Mouse (Mus musculus): ENCODE measurements around the gene Cstf1. TPM values are rescaled to one million over a fixed set of nuclear protein-coding genes. Genes with fewer than 3 reads are reported as not detected.

Gene Cstf1
- total and polyA plus RNA-seq, 2 experiments from 2014 or later: 25.6 to 40.1 TPM

DNA sequence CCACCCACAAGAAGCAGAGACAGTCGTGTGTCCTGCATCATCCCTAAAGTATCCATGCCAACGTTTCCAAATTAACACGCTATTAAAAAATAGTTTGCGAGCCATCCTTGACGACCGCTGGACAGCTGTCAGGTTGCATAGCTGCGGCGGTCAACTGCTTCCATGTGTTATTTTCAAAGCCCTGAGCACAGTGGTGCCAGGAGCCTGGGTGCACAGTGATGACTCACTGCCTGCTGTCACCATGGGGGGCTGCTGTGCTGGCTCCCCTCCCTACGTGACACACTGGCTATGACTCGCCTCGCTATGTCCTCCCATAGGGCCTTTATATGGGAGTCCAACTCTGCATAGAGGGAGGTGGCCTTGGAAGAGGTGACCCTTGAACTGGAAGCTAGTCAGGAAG is 40.6 kb downstream of the Cstf1 start:
- Histone ChIP-seq H3K27me3 (ENCODE audit: insufficient read depth, low read length) (no peaks in the 10 kb centered on the region), H3K4me2 (ENCODE audit: low read depth, low read length) (no peak overlapping the region), H3K4me3 (ENCODE audit: low read length) (no peak overlapping the region), H3K9me3 (ENCODE audit: low read length) (no peaks in the 10 kb centered on the region), H3K27ac (no peak overlapping the region), H3K9ac (replicated peaks; ENCODE audit: low read length) (no peak overlapping the region), H3K36me3 (ENCODE audit: insufficient read depth, low read length) (no peaks in the 10 kb centered on the region), H3K4me1 (ENCODE audit: insufficient read depth, low read length) (no peaks in the 10 kb centered on the region)
- no peak for TF ChIP-seq CTCF (IDR thresholded peaks at IDR 0.05; ENCODE audit: low read depth)
- DNase-seq (ENCODE audit: low spot score) (no peak), ATAC-seq (0 out of 2 replicates have a peak, but pooled peaks have one; percentile 15)
- 65% methylated on average over 11 of the region's 11 CpGs for WGBS

DNA sequence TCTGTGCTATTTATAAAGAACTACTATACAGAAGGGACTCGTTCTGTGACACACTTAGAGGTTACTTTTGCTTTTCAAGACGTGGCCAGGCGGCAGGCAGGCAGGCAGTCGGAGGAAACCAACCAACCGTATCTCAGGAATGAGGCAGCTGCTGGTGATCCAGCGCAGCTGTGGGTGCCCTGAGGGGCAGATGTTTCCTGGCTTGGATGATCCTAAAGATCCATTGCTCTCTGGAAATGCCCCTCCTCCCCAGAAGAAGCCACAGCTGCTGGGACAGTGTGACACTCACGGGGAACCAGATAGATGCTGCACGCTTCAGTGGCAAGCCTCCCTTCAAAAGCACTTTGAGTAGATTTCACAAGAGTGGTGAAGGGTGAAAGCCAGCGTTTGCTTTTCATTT is 42.0 kb downstream of the Cstf1 start:
- ATAC-seq: peak; percentile 68

DNA sequence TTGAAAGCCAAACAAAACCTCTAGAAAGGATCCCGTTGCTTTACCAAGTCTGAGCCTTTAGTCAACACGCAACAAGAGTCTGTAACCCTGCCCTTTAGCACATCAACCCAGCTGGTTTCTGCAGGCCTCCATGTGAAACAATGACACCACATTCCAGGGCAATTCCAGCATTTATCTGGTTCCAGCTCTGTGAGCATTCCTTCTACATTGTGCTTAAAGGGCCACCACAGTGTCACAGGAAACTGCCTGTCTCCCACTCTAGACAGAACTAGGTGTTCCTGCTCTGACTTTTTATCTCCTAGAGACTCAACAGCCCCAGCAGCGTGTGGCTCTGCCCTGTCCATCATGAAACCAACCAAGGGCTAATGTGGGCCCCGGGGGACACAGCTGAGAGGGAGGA is 42.8 kb downstream of the Cstf1 start:
- TF ChIP-seq CTCF (IDR thresholded peaks at IDR 0.05; ENCODE audit: low read depth): no peak
- no peak overlapping the region for H3K4me3 ChIP-seq (ENCODE audit: low read length)
- WGBS: 24% methylated on average over 4 of the region's 4 CpGs
- DNase-seq (ENCODE audit: low spot score) (no peak), ATAC-seq (no peak)
- H3K36me3 ChIP-seq (ENCODE audit: insufficient read depth, low read length): no peaks in the 10 kb centered on the region
- no peak overlapping the region for H3K27ac ChIP-seq
- H3K9ac ChIP-seq (replicated peaks; ENCODE audit: low read length): no peak overlapping the region
- no peaks in the 10 kb centered on the region for H3K27me3 ChIP-seq (ENCODE audit: insufficient read depth, low read length)
- no peak overlapping the region for H3K4me2 ChIP-seq (ENCODE audit: low read depth, low read length)
- no peaks in the 10 kb centered on the region for H3K9me3 ChIP-seq (ENCODE audit: low read length)
- H3K4me1 ChIP-seq (ENCODE audit: insufficient read depth, low read length): no peaks in the 10 kb centered on the region

More for the DNA sequence above, 42.0 kb downstream of the Cstf1 start:
- peak; percentile 50 for DNase-seq (ENCODE audit: low spot score)
- TF ChIP-seq CTCF (IDR thresholded peaks at IDR 0.05; ENCODE audit: low read depth): no peak
- Histone ChIP-seq H3K27ac (no peak overlapping the region), H3K9ac (replicated peaks; ENCODE audit: low read length) (no peak overlapping the region), H3K4me3 (ENCODE audit: low read length) (no peak overlapping the region), H3K4me2 (ENCODE audit: low read depth, low read length) (0 out of 2 replicates have a peak overlapping the region, but pooled peaks have one; percentile 16), H3K4me1 (ENCODE audit: insufficient read depth, low read length) (no peaks in the 10 kb centered on the region), H3K27me3 (ENCODE audit: insufficient read depth, low read length) (no peaks in the 10 kb centered on the region), H3K9me3 (ENCODE audit: low read length) (no peaks in the 10 kb centered on the region), H3K36me3 (ENCODE audit: insufficient read depth, low read length) (no peaks in the 10 kb centered on the region)
- 11% methylated on average over 9 of the region's 9 CpGs for WGBS

DNA sequence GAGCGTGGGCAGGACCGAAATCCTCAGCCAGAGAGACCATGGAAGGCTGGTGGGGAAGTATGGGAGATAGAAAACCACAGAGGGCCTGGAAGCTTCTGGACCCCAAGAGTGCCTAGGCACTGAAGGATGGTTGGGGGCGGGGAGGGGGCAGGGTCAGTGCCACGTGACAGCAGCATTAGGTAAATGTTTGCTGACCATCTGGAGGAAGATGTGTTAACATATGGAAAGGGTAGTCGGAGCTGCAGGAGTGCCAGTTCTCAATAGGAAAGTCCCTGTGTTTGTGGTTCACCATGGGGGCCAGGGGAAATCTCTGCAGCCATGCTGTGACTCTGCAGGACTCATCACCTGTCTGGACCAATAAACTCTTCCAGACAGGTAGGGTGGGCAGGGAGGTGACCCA is 43.4 kb downstream of the Cstf1 start:
- Histone ChIP-seq H3K27ac (no peak overlapping the region), H3K27me3 (ENCODE audit: insufficient read depth, low read length) (no peaks in the 10 kb centered on the region), H3K36me3 (ENCODE audit: insufficient read depth, low read length) (no peaks in the 10 kb centered on the region), H3K4me2 (ENCODE audit: low read depth, low read length) (no peak overlapping the region), H3K9ac (replicated peaks; ENCODE audit: low read length) (no peak overlapping the region), H3K4me1 (ENCODE audit: insufficient read depth, low read length) (no peaks in the 10 kb centered on the region), H3K9me3 (ENCODE audit: low read length) (no peaks in the 10 kb centered on the region), H3K4me3 (ENCODE audit: low read length) (no peak overlapping the region)
- 50% methylated on average over 5 of the region's 5 CpGs for WGBS
- TF ChIP-seq CTCF (IDR thresholded peaks at IDR 0.05; ENCODE audit: low read depth): no peak
- no peak for ATAC-seq
- no peak for DNase-seq (ENCODE audit: low spot score)

DNA sequence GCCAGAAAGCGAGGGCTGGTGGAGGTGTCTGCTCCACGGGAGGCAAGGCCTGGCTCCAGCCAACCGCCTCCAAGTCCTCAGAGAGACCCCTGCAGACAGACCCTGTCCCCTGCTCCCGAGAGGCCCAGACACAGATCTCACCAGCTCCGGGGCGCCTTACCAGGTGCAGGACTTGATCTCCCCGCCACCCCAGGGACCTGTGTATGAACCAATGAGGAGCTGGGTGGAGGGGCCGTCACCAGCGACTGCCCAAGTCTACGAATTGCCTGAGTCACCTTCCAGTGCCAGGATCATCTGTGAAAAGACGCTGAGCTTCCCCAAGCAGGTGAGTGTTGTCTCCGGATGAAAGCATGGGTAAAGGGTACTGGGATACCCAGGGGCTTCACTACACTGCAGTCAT is 45.7 kb downstream of the Cstf1 start:
- 67% methylated on average over 12 of the region's 12 CpGs for WGBS

DNA sequence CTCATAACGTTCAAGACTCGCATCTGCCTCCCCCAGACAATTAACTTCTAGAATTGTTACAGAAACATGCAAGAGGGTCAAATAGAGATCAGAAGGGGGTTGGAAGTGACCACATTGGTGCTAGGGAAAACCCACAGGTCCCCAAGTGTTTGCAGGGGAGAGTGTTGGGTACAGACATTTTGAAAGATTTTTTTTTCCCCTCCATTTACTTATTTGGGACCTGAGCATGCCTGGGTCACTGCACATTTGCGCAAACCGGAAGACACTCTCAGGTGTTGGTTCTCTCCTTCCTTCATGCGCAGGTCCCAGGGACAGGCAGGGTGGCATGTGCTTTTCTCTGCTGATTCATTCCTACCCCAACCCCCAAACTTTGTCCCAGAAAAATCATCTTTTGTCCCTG is 46.4 kb downstream of the Cstf1 start:
- no peak for TF ChIP-seq CTCF (IDR thresholded peaks at IDR 0.05; ENCODE audit: low read depth)
- H3K9me3 ChIP-seq (ENCODE audit: low read length): no peaks in the 10 kb centered on the region
- WGBS: 85% methylated on average over 5 of the region's 5 CpGs
- no peak overlapping the region for H3K4me3 ChIP-seq (ENCODE audit: low read length)
- ATAC-seq: no peak
- no peaks in the 10 kb centered on the region for H3K36me3 ChIP-seq (ENCODE audit: insufficient read depth, low read length)
- H3K4me1 ChIP-seq (ENCODE audit: insufficient read depth, low read length): no peaks in the 10 kb centered on the region
- no peak overlapping the region for H3K9ac ChIP-seq (replicated peaks; ENCODE audit: low read length)
- H3K27me3 ChIP-seq (ENCODE audit: insufficient read depth, low read length): no peaks in the 10 kb centered on the region
- no peak overlapping the region for H3K4me2 ChIP-seq (ENCODE audit: low read depth, low read length)
- no peak for DNase-seq (ENCODE audit: low spot score)
- no peak overlapping the region for H3K27ac ChIP-seq

More for the DNA sequence above, 45.7 kb downstream of the Cstf1 start:
- Histone ChIP-seq H3K9me3 (ENCODE audit: low read length) (no peaks in the 10 kb centered on the region), H3K27ac (no peak overlapping the region), H3K4me1 (ENCODE audit: insufficient read depth, low read length) (no peaks in the 10 kb centered on the region), H3K27me3 (ENCODE audit: insufficient read depth, low read length) (no peaks in the 10 kb centered on the region), H3K36me3 (ENCODE audit: insufficient read depth, low read length) (no peaks in the 10 kb centered on the region), H3K9ac (replicated peaks; ENCODE audit: low read length) (no peak overlapping the region), H3K4me2 (ENCODE audit: low read depth, low read length) (no peak overlapping the region), H3K4me3 (ENCODE audit: low read length) (no peak overlapping the region)
- TF ChIP-seq CTCF (IDR thresholded peaks at IDR 0.05; ENCODE audit: low read depth): no peak
- ATAC-seq: no peak
- DNase-seq (ENCODE audit: low spot score): no peak

- H3K36me3 ChIP-seq (ENCODE audit: insufficient read depth, low read length): no peaks in the 10 kb centered on the region
- no peak for TF ChIP-seq CTCF (IDR thresholded peaks at IDR 0.05; ENCODE audit: low read depth)
- H3K9ac ChIP-seq (replicated peaks; ENCODE audit: low read length): no peak overlapping the region
- 84% methylated on average over 5 of the region's 5 CpGs for WGBS
- no peak for DNase-seq (ENCODE audit: low spot score)
- H3K4me2 ChIP-seq (ENCODE audit: low read depth, low read length): no peak overlapping the region
- no peak overlapping the region for H3K27ac ChIP-seq
- H3K27me3 ChIP-seq (ENCODE audit: insufficient read depth, low read length): no peaks in the 10 kb centered on the region
- no peaks in the 10 kb centered on the region for H3K4me1 ChIP-seq (ENCODE audit: insufficient read depth, low read length)
- H3K9me3 ChIP-seq (ENCODE audit: low read length): no peaks in the 10 kb centered on the region
- no peak overlapping the region for H3K4me3 ChIP-seq (ENCODE audit: low read length)
- ATAC-seq: no peak
These were observed 47.7 kb downstream of the Cstf1 start for GRCm38 (mm10) chr2:172418208-172418607.
